Mouse (Mus musculus) T-cell, adult 2 months (primary cell): ENCODE data around the gene Pttg1ip.

Source experiments
- DNase-seq: peaks from one replicate; pipeline ENCODE4 v3.0.0; 2022; ENCODE audit warnings: low spot score

The Pttg1ip gene

GRCm38 (mm10) chr10:77638956-77639355, 57.4 kb downstream of the Pttg1ip start:
- DNase-seq = no peak

GRCm38 (mm10) chr10:77643160-77643559, 61.6 kb downstream of the Pttg1ip start:
- no peak for DNase-seq

- no peak for DNase-seq
Measured at GRCm38 (mm10) chr10:77645571-77645970, 64.1 kb downstream of the Pttg1ip start.

GRCm38 (mm10) chr10:77647461-77647860, 65.9 kb downstream of the Pttg1ip start:
- DNase-seq = no peak

- DNase-seq = no peak
Measured at GRCm38 (mm10) chr10:77647901-77648300, 66.4 kb downstream of the Pttg1ip start.
